Mouse (Mus musculus) urinary bladder, postnatal 36 days (tissue): ENCODE measurements at regions not wholly inside any gene's neighbourhood (a gene's known extent, or its start where the extent isn't known, plus 50 kb on each side); places are given as distances from the start of the nearest gene placed in this dataset.

Source experiments
- DNase-seq, 2 experiments: peaks; one replicate each; pipeline ENCODE4 v3.0.0; 2022; ENCODE audit warnings: low spot score in 2 of 2, mixed read lengths in 1 of 2

- no peak for DNase-seq
Observed at GRCm38 (mm10) chr4:54027565-54028237, 201.9 kb downstream of the Tmem38b start.

GRCm38 (mm10) chr4:54045258-54046029 lies 219.6 kb downstream of the Tmem38b start:
- DNase-seq: no peak

GRCm38 (mm10) chr4:54064331-54064730 lies 238.5 kb downstream of the Tmem38b start:
- DNase-seq: no peak

- DNase-seq: no peak
Observed at GRCm38 (mm10) chr4:54071951-54072350, 246.1 kb downstream of the Tmem38b start.

GRCm38 (mm10) chr4:54072482-54072881 lies 246.6 kb downstream of the Tmem38b start:
- no peak for DNase-seq

- DNase-seq: no peak
Observed at GRCm38 (mm10) chr4:54072932-54073331, 247.1 kb downstream of the Tmem38b start.

DNA sequence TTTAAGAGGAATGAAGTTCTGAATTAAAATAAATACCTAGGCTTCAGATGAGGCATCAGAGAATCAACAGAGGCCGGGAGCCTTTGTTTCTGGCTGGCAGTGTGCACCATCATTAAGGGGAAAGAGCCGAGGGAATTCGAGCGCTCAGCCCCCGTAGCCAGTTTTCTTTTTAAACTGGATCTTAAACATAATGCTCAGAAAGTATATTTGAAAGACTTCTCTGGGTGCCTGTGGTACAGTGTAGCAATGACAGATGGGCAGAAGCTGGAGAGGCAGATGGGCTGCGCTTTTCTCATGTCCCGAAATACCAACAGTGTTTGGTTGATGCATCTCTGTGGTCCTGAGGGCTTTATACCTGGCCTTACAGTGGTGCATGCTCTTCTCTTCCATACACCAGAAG lies 247.6 kb downstream of the Tmem38b start:
- DNase-seq: no peak

GRCm38 (mm10) chr4:54074226-54074625 lies 248.4 kb downstream of the Tmem38b start:
- no peak for DNase-seq

DNA sequence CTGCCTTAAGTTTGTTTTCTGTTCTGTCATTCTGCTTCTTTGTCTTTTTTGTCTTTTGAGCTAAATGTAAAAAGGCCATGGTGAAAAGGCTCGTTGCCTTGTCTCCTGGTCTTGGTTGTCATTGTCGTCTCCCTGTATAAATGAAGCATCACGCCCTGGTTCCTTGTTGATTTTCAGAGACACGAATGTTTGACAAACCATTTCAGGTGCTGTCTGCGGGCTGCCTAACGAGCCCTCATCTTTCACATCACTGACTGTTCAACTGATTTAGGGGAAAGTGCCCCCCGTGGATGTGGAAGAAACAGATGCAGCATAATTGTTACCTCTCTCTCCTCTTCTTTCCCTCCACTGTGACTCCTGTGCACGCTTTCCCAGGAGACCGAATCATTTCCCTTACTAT lies 254.7 kb downstream of the Tmem38b start:
- DNase-seq: no peak

DNA sequence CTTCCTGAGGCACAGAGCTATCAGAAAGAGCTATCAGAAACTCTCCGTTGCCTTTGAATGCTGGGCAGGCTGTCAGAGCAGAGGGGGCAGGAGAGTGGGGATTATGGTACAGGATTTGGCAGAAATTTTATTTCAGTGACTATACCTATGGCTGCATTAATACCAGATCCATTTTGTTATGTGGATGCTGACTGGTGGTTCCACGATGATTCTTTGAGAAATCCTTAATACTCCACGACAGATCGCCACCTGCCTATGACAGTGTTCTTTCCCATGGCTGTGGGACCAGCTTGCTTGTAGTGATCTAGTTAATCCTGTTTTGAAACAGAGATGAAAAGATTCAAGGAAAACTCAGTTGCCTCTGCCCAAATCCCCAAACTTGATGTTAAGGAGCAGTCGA lies 255.6 kb downstream of the Tmem38b start:
- DNase-seq: no peak

DNA sequence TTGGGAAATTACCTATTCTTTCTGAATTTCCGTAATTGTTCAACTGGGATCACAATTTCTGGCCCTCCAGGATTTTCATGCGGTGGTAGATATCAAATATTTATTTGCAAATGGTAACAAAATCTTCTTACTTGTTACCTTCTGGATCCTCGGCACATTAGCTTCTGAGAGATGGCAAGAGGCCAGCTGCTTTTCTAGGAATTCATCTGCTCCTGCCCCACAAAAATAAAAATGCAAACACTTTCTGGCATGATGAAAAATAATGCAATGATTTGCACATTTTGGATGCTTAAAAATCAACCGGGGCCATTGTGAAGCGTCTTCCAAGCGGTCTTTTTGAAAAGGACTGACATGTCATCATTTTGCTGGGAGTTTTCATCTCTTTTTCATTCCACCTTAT lies 258.9 kb downstream of the Tmem38b start:
- DNase-seq: no peak

GRCm38 (mm10) chr4:54094285-54094997 lies 268.6 kb downstream of the Tmem38b start:
- DNase-seq: no peak

DNA sequence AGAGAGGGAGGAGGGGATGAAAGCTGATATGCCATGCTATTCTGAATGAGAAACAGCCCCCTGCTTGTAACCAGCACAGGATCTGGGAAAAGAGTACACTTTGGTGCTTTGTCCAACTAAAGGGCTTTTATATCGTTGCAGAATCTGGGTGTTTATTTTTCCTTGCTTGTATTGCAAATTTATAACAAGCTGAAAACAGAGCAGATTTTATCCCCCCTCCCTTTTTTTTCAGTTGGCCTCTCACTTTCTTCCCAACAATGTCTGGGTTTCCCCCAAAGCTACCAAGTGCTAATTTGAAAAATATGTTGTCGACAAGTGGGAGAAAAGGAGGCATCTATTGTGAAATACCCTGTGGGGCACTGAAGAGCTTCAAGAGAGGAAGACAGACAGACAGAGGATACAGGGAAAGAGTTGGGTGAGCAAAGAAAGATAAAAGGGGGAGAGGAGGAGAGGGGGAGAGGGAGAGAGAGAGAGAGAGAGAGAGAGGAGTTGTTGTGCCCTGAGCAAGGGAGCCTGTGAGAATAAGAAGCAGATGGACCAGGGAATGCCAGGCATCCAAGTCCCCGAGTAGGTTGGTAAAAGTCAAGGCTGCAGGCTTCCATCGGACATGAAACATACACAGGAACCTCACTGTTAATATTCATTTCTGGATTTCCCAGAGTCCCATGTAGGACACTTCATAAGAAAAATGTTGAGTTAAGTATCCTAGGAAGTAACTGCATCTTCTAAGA lies 269.5 kb downstream of the Tmem38b start:
- no peak for DNase-seq

GRCm38 (mm10) chr4:54097543-54097942 lies 271.7 kb downstream of the Tmem38b start:
- no peak for DNase-seq

- DNase-seq: no peak
Observed at GRCm38 (mm10) chr4:54100282-54100681, 274.4 kb downstream of the Tmem38b start.

DNA sequence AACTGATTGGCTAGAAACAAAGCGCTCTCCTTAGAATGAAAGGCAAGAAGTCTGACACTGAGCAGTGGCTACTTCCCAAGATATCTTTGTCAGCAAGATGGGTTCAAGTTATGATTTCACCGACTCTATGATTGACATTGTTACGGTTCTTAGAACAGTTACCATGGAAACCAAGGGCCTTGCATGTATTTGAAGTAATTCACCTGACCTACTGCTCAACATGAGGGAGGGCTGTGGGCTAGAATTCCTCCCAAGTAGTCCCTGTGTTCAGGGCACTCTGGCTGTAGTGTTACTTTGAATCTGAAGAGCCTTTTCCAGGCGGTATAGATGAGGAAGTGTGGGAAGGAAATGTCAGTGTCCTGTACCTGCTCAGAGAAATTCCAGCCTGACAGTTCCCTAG lies 281.1 kb downstream of the Tmem38b start:
- no peak for DNase-seq

- DNase-seq: peak; percentile 1 to 6
Observed at GRCm38 (mm10) chr4:54116310-54116709, 290.5 kb downstream of the Tmem38b start.

DNA sequence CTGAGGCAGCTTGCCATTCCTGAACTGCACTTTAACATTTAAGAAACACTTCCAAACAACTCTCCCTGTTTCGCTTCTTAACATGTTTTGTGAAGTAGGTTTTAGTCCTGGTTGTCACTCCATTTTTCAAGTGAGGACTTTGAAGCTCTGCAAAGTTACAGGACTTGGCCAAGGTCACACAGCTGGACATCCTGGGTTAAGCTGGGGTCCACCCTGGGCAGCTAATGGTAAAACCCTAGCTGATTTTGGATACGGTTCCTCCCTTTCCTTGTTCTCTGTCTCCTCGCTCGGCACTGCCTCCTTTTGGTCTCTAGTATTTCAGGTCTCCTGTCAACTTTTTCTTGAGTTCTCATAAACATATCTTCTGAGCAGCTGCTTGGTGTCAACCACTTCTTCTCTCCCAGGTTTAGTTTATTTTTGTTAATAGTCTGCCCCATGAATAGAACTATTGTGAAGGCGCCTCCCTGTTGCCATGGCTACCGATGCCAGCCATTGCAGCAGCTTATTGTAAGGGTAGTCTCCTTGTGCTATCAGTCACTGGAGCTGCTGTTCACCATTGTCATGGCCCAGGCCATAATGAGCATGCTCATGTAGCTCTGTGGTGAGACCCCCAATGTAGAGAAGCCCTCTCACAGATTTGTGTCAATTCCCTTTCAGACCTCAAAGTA lies 292.5 kb downstream of the Tmem38b start:
- DNase-seq: no peak

DNA sequence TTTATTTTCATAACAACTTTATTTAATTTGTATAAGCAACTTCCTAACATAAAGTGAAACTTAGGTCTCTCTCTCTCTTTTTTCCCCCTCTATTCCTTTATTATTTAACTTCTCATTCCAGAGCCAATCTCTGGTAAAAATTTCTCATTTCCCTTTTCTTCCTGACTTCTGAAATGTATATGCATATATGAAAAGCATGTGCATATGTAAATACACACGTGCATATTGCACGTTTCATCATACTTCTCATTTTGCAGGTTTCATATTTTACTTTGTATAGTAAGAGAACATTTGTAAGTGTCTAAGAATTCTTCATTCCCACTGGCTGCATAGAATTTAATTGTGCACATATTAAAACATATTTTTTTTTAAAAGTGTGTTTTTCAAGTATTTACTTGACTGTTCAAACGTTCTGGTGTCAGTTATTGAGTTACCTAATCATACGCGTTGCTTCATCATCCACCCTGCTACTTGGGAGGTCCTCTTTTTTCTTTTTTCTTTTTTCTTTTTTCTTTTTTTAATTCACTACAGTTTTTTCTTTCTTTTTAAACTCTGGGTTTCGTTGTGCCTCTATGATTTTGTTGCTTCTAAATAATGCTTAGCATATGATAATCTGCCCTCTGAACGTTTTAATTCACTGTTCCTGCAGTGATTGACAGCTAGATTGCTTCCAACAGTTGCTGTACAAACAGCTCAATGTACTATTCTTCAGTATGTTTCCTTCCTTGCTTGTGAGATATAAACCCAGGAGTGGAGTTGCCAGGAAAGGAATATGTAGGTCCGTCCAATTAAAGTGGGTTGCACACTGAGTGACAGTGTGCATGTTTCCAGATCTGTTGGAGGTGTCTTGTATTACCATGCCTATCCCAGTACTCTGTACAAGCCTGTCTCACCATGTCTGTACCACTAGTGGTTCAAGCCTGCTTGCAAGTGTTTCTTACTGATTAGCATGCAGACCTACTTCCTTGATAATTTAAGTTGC lies 303.2 kb downstream of the Tmem38b start:
- DNase-seq: no peak

DNA sequence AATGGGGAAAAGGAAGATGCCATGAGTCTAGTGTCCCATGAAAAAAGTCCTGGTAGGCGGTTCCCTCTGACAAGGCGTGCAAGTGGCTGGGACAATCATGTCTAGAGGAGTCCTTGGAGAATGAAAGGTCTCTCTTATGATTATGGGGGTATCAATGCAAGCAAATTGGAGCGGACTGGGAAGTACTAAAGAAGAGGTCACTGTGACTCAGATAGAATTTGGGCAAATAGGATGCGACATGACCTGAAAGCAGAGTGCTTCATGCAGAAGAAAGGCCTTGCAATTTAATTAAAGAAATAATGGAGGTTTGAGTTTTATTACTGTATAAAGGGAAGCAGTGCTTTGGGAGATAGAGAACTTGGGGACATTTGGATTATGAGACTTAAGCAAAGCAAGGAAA lies 330.3 kb downstream of the Tmem38b start:
- no peak for DNase-seq
